Mouse (Mus musculus): ENCODE results near the gene Dclre1b.
"Not testable (repeated sequence)": the region's sequence is repeated elsewhere in the genome, so short reads cannot be mapped to it uniquely, and the experiment has no call there.

Gene Dclre1b

DNA sequence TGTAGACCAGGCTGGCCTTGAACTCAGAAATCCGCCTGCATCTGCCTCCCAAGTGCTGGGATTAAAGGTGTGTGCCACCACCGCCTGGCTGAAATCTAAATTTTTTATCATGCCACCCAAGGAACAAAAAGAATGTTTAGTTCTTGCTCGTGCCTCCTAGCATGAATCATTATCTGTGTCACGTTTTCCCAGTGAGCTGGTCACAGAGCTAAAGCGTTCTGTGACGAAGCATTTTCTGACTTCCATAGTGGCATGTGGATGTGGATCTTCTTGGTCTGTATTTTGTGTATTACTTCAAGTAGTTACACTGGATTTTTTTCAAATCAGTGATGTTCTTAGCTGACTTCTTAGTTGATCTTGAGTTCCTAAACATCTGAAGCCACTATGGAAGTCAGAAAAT lies 1.7 kb upstream of the Dclre1b start:
- DNase-seq (ENCODE audit: low read depth, low spot score): no peak

GRCm38 (mm10) chr3:103809799-103810150 lies 531 bp upstream of the Dclre1b start:
- peak; percentile 61 for DNase-seq (ENCODE audit: low read depth, low spot score)

DNA sequence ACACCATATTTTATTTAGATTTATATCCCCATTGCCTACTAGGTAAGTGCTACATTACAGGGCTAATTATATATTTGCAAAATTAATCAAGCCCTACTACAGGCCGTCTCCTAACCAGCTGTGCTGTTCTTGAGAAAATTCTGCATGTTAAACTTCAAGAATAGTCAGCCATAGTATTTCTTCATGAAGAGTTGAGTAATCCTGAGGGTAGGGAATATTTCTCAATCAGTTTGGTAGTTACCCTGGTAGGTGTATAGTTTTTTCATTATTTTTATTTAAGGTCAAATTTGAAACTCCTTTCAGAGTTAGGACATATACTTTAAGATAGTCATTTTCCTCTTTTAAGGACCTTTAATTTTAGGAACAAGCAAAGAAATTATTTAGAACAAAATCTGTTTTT lies 3.6 kb downstream of the Dclre1b start:
- DNase-seq (ENCODE audit: low read depth, low spot score): no peak

DNA sequence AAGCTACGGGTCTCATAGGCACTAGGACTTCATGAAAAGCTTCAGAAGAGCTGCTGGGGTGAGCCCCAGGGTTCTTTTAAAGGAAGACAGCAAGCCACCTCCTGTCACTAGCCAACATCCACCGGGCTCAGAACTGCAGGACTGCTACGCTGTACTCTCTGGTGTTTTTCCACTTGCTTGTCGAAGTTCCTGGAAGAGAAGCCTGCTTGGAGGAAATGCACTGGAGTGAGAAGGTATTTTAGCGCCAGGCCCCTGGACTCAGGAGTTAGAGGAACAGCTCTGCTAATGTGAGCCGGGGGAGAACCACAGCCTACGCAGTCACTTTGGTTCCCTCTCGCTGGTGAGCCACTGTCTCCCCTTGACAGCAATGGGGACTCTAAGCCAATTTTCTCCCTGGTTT lies 6.4 kb downstream of the Dclre1b start:
- DNase-seq (ENCODE audit: low read depth, low spot score): no peak

- peak; percentile 94 for DNase-seq (ENCODE audit: low read depth, low spot score)
These were observed 7.4 kb downstream of the Dclre1b start for GRCm38 (mm10) chr3:103801631-103802531.

GRCm38 (mm10) chr3:103799507-103799906 lies 9.7 kb downstream of the Dclre1b start:
- DNase-seq (ENCODE audit: low read depth, low spot score): no peak

- DNase-seq (ENCODE audit: low read depth, low spot score): no peak
These were observed 12.9 kb downstream of the Dclre1b start for GRCm38 (mm10) chr3:103796389-103796788.

- no peak for DNase-seq (ENCODE audit: low read depth, low spot score)
These were observed 16.7 kb downstream of the Dclre1b start for GRCm38 (mm10) chr3:103792566-103792965.

- DNase-seq (ENCODE audit: low read depth, low spot score): not testable (repeated sequence)
These were observed 17.2 kb downstream of the Dclre1b start for GRCm38 (mm10) chr3:103792111-103792406.

DNA sequence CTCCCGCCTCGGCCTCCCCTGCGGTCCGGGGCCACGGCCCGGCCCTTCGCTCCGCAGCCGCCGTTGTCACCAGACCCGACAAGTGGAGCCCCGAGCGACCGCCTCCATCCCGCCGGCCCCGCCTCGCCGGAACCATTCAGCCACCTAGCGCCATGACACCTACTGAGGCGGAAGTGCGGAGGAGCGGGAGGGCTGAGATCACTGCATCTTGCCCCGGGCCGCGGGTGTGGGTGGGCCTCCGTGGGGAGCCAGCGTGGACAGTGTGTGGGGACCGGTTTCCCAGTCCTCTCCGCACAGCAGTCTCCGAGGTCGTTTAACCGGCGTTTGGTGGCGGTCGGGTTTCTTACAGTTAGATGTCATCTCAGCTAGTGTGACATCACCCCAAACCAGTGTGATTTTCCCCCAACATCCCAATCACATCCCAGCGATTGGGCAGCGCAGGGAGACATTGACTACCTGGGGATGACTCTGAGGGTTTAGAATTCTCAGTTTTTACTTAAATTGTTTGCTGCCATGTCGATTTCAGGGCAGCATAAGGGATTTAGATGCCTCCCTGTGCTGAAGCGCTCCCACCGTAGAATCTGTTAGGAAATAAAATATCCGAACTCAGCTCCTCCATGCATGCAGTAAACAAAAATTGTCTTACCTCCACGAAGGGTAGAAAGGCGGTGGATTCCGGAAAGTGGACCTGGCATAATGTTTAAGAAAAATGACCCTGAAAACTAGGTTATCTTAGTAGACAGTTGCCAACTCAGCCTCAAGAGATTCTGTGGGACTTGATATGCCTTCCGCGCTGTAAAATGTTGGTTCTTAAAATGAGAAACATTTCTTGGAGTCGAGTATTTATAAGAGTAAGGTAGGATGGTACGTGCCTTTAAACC lies 17.8 kb downstream of the Dclre1b start, which contains the start of gene Hipk1:
TSS of gene Hipk1 (minus strand) at position 334 of the 881 bp plus-strand sequence.
- peak; percentile 98 for DNase-seq (ENCODE audit: low read depth, low spot score)

DNA sequence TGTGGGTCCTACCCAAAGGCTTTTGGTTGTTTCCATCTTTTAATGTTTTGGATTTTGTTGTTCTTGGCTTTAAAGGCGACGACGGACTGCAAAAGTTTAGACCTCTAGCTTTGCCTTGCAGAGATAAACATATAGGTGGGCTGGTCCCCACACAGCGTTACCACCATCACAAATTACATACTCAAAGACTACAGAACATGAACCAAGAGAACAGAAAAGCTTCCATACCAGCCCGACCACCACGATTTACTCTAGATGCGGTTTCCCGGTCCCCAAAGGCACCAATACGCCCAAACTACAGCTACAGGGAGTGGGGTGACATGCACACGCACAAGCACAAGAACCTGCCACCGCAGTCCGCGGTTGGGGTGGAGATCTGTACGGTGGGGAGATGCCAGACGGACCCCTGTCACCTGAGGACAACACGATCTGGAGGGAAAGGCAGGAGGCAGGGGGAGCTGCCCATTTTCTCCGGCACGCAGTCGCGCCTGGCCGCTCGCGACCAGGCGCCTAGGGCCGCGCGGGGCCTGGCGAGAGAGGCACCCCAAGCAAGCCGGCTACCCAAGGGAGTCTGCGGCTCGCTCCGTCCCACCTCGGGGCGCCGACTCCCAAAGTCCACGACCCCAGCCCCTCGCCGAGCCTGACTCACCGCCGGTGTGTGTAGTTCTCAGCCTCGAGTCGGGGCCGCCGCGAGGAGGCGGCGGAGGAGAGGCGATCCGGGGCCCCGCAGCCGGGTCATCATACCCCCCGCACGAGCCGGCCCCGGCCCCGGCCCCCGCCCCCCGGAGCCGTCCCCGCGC lies 18.7 kb downstream of the Dclre1b start:
- peak; percentile 36 for DNase-seq (ENCODE audit: low read depth, low spot score)

- peak; percentile 39 for DNase-seq (ENCODE audit: low read depth, low spot score)
These were observed 19.3 kb downstream of the Dclre1b start for GRCm38 (mm10) chr3:103789891-103790345.

- DNase-seq (ENCODE audit: low read depth, low spot score): no peak
These were observed 20.1 kb downstream of the Dclre1b start for GRCm38 (mm10) chr3:103789096-103789495.

- DNase-seq (ENCODE audit: low read depth, low spot score): no peak
These were observed 22.0 kb downstream of the Dclre1b start for GRCm38 (mm10) chr3:103787225-103787624.

DNA sequence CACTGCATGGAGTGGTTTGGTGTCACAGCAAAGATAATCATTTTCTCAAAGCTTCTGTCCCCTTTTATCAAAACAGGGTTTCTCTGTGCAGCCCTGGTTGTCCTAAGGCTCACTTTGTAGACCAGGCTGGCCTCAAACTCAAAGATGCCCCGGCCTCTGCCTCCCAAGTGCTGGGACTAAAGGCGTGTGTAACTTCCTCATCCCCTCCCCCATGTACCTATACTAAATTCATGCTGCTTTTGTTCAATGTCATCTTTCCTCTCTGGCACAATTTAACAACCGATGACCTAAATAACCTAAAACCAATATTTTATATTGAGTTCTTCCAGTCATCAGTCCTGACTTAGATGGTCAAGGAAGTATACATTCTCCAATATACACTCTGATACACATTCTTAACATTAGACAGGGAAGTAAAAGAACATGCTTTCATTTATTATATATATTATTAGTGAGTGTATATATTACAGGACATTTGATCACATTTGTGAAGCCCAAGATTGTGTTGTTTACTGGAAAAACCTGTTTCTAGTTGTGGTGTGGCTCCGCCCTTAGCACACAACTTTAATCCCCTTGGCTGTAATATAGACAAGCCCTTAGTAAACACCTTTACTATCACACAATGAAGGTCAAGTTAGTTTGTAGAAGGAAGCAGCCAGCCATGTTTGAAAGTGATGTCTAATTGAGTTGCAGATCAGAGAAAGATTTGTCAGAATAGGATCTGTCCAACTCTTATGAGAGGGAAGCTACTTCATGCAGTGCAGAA lies 26.2 kb downstream of the Dclre1b start:
- no peak for DNase-seq (ENCODE audit: low read depth, low spot score)

DNA sequence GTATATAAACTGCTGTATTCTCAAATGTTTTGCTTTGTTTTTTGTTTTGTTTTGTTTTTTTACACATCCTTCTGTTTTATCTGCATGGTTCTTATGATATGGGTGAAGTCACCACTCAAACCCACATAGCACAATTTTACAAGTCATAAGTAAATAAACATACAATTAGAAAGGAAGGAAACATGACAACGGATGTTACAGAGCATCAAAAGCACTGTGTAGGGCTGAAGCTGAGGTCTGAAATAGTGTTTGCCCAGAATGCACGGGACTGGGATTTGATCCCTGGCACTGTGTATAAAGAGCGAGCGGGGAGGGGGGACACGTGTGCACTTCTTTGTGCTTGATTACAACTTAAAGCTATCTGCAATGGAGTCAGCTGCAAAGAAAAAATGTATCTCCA lies 28.5 kb downstream of the Dclre1b start:
- DNase-seq (ENCODE audit: low read depth, low spot score): no peak

GRCm38 (mm10) chr3:103780271-103780670 lies 29.0 kb downstream of the Dclre1b start:
- DNase-seq (ENCODE audit: low read depth, low spot score): peak; percentile 85

DNA sequence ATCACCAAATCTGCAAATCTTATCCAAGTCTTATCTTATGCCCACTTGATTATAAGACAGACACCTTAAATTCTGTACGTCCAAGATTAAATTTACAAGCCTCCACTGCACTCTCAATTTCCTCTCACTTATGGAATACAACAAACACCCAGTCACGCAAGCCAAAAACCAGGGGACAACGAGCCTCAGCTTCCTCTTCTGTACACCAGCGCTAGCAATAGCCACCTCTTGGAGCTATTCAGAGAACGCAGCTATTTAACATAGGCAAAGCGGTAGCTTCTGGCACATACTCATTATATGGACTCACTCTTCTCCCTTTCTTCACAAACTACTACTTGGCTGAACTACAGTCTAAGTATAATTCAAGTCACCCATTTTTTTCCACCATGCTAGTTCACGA lies 30.1 kb downstream of the Dclre1b start:
- DNase-seq (ENCODE audit: low read depth, low spot score): no peak

DNA sequence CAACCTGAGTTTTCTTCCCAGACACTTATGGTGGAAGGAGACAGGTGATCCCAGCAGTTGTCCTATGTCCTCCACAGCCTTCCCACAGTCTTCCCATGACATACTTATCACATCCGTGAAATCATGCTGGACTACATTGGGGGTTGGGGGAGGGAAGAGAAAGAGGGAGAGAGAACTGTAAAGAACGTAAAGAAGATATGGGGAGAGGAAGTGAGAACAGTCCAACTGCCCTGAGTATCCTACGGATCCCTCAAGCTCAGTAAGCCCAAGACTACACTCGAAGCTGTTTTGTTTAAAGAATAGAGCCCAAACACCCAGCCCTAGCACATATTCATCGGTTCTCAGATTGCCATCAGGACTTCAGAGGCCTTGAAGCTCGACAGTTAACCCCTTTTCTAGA lies 30.6 kb downstream of the Dclre1b start:
- DNase-seq (ENCODE audit: low read depth, low spot score): no peak

DNA sequence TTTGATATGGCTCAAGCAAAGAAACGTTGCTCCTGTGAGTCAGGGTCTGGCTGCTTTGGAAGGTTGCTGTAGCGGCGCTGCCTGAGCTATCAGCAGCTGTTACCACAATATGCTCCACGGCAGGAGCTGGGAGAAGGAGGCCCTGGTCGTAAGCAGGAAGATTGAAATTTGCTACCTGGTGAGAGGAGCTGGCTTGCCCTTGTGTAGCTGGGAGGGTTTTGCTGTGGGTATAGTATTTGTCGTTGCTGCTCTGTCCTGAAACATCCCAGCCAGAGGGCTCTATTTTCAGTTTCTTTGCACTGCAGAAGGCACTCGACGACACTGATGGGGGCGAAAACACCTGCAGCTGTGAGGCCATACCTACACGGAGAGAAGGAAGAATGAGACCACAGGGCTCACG lies 31.3 kb downstream of the Dclre1b start:
- peak; percentile 95 for DNase-seq (ENCODE audit: low read depth, low spot score)

DNA sequence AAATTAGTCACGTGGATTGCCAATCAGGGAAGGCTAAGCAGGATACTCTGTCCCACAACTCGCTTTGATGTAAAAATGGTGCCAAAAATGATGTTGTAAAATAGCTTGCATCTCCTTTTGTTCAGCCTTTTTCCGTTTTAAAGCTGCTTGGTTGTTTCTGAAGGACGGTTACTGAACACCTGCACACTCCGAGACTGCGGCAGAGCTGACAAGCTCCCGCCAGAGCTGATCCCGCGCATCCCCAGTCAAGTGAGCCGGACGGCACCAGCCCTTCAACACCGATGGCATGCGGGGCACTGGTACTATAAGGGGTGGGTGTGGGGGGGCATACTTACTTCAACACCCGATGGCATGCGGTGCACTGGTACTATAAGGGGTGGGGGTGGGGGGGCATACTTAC lies 35.2 kb downstream of the Dclre1b start:
- no peak for DNase-seq (ENCODE audit: low read depth, low spot score)
